Mouse (Mus musculus) lung, postnatal 0 days (tissue): ENCODE measurements around the gene Exoc3l2.

Experiments used
- CTCF ChIP-seq: IDR thresholded peaks from 2 replicates; pipeline ENCODE4 v1.5.1; 2016; ENCODE audit warnings: antibody characterized with exemption, mild to moderate bottlenecking
- EP300 ChIP-seq: IDR thresholded peaks from 2 replicates; pipeline ENCODE4 v1.6.1; 2016; ENCODE audit warnings: antibody characterized with exemption, mild to moderate bottlenecking, control low read depth

GRCm38 (mm10) chr7:19427999-19428650, 35.0 kb upstream of the Exoc3l2 start:
- no peak for TF ChIP-seq CTCF
- TF ChIP-seq EP300, result no peak
